Mouse (Mus musculus) common myeloid progenitor, adult 5-6 weeks (primary cell): ENCODE data around the gene Nap1l4. TPM values are rescaled to one million over a fixed set of nuclear protein-coding genes. Genes with fewer than 3 reads are reported as not detected.
"Not testable (repeated sequence)": the region's sequence is repeated elsewhere in the genome, so short reads cannot be mapped to it uniquely, and the experiment has no call there.

Source experiments
- ATAC-seq: replicated peaks from 2 replicates; pipeline ENCODE4 v1.8.0; 2016; ENCODE audit warnings: low read depth, mild to moderate bottlenecking, moderate TSS enrichment, inconsistent platforms; ENCODE audit not compliant: poor library complexity, severe bottlenecking
- total RNA-seq: library from RNA; stranded (forward); fragments of 200-1000, 187-1606 nt; gene quantifications from 2 replicates; pipeline ENCODE4 v1.2.3, GENCODE M21; 2017

The Nap1l4 gene
- total RNA-seq, result 151 and 177 TPM in 2 replicates

GRCm38 (mm10) chr7:143548976-143549457, at the start of gene Nap1l4:
TSS of gene Nap1l4 (minus strand) at chr7:143549106.
- peak; percentile 95 for ATAC-seq

- ATAC-seq, result no peak
Measured at GRCm38 (mm10) chr7:143594865-143595264, 46.0 kb upstream of the Nap1l4 start.

- no peak for ATAC-seq
Measured at GRCm38 (mm10) chr7:143592255-143592654, 43.3 kb upstream of the Nap1l4 start.

- no peak for ATAC-seq
Measured at GRCm38 (mm10) chr7:143588006-143588405, 39.1 kb upstream of the Nap1l4 start.

- no peak for ATAC-seq
Measured at GRCm38 (mm10) chr7:143587586-143587985, 38.7 kb upstream of the Nap1l4 start.

GRCm38 (mm10) chr7:143583956-143584355, 35.0 kb upstream of the Nap1l4 start:
- peak; percentile 95 for ATAC-seq

GRCm38 (mm10) chr7:143583025-143583424, 34.1 kb upstream of the Nap1l4 start:
- ATAC-seq, result no peak

GRCm38 (mm10) chr7:143575751-143576150, 26.8 kb upstream of the Nap1l4 start:
- ATAC-seq, result no peak

- ATAC-seq, result peak; percentile 89
Measured at GRCm38 (mm10) chr7:143565648-143566039, 16.7 kb upstream of the Nap1l4 start.

- ATAC-seq, result peak; percentile 78
Measured at GRCm38 (mm10) chr7:143565015-143565647, 16.2 kb upstream of the Nap1l4 start.

GRCm38 (mm10) chr7:143563787-143564186, 14.9 kb upstream of the Nap1l4 start:
- ATAC-seq, result no peak

- ATAC-seq, result peak; percentile 28; the same call in 1 of the 2 replicates
Measured at GRCm38 (mm10) chr7:143557616-143558015, 8.7 kb upstream of the Nap1l4 start.

- ATAC-seq, result peak; percentile 83
Measured at GRCm38 (mm10) chr7:143556964-143557610, 8.2 kb upstream of the Nap1l4 start.

GRCm38 (mm10) chr7:143549588-143550220, 798 bp upstream of the Nap1l4 start:
- no peak for ATAC-seq

GRCm38 (mm10) chr7:143548231-143548961, 510 bp downstream of the Nap1l4 start:
- peak; percentile 43 for ATAC-seq

- no peak for ATAC-seq
Measured at GRCm38 (mm10) chr7:143546554-143546953, 2.4 kb downstream of the Nap1l4 start.

GRCm38 (mm10) chr7:143544368-143544767, 4.5 kb downstream of the Nap1l4 start:
- no peak for ATAC-seq

- no peak for ATAC-seq
Measured at GRCm38 (mm10) chr7:143538671-143539070, 10.2 kb downstream of the Nap1l4 start.

GRCm38 (mm10) chr7:143538229-143538628, 10.7 kb downstream of the Nap1l4 start:
- not testable (repeated sequence) for ATAC-seq

GRCm38 (mm10) chr7:143536251-143536650, 12.7 kb downstream of the Nap1l4 start:
- ATAC-seq, result no peak
